ENCODE assay signal across 10 mouse cellular contexts in the genomic region with DNA sequence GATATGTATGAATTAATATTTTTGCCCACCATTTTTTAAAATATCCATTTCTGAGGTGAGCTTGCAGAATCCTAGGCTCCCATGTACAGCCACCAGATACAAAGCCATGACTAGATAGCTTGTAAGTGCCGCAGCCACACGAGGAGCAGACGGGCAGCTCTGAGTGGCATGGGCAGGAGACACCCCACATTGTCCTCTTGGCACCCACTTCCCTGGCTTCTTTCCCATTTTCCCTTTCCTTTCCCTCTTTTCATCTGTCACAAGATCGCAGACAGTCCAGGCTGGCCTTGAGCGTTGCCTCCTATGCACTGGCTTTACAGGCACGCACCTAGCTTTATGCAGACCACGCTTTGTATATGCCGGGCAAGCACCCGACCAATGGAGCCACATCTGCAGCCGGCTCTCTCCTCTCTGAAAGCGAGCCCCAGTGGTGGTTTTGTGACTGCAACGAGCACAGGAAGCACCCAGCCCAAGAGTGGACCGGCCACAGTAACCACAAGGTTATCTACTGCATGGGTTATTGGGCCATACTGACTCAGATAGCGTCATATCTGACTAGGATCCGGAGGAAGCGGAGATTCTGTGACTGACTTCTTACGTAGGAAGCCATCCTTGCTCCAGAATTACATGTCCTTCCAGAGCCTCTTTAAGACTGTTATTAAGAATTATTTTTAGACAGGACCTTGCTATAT.
A peak's percentile ranks its signal among the peaks of the same experiment; 100 is the strongest.
DNase-seq lines count a peak whose midpoint lies in the region; ATAC-seq and TF ChIP-seq lines count a peak whose summit lies in the region.
"Had no signal": no experiment of that assay in that cellular context is flagged by ENCODE, and none has a peak within 500 bp of the region (broad histone marks: within the 10 kb centered on the region; RNA-seq: fewer than 3 reads in every experiment).

No protein-coding gene starts in this region.

- H3K36me3 ChIP-seq in midbrain, embryonic 14.5 days (ENCODE audit: control insufficient read depth, insufficient read depth, low read length): no peaks in the 10 kb centered on the region
- H3K36me3 ChIP-seq in forebrain, postnatal 0 days (ENCODE audit: insufficient read depth): no peaks in the 10 kb centered on the region; the same call in 1 of the 2 replicates

- no peak overlapping the region for H3K4me3 ChIP-seq in midbrain, embryonic 14.5 days (replicated peaks; ENCODE audit: low read depth, low read length)
- no peak overlapping the region for H3K4me3 ChIP-seq in forebrain, postnatal 0 days (ENCODE audit: low read depth, low read length)
- H3K4me3 ChIP-seq: heart, adult 2 months had no signal

- no peaks in the 10 kb centered on the region for H3K4me1 ChIP-seq in midbrain, embryonic 14.5 days (ENCODE audit: control insufficient read depth, insufficient read depth, low read length)
- H3K4me1 ChIP-seq in forebrain, postnatal 0 days (ENCODE audit: insufficient read depth): no peaks in the 10 kb centered on the region

- no peaks in the 10 kb centered on the region for H3K9me3 ChIP-seq in midbrain, embryonic 14.5 days (ENCODE audit: control insufficient read depth, low read length)
- no peaks in the 10 kb centered on the region for H3K9me3 ChIP-seq in forebrain, postnatal 0 days (ENCODE audit: low read length)

- H3K4me2 ChIP-seq in midbrain, embryonic 14.5 days (ENCODE audit: low read length): no peak overlapping the region
- H3K4me2 ChIP-seq in forebrain, postnatal 0 days (ENCODE audit: low read depth): no peak overlapping the region

- no peak for TF ChIP-seq CTCF in forebrain, postnatal 0 days (IDR thresholded peaks at IDR 0.05; ENCODE audit: low read depth)

- no peak overlapping the region for H3K27ac ChIP-seq in midbrain, embryonic 14.5 days (replicated peaks; ENCODE audit: low read depth, low read length)
- H3K27ac ChIP-seq in forebrain, postnatal 0 days (ENCODE audit: low read depth, low read length): no peak overlapping the region
- H3K27ac ChIP-seq: heart, adult 2 months had no signal

- H3K9ac ChIP-seq in midbrain, embryonic 14.5 days (replicated peaks; ENCODE audit: low read length): no peak overlapping the region
- no peak overlapping the region for H3K9ac ChIP-seq in forebrain, postnatal 0 days

- 89% methylated on average over 17 of the region's 17 CpGs for WGBS in midbrain, embryonic 14.5 days
- 80% methylated on average over 17 of the region's 17 CpGs for WGBS in forebrain, postnatal 0 days

- no peaks in the 10 kb centered on the region for H3K27me3 ChIP-seq in midbrain, embryonic 14.5 days (ENCODE audit: control insufficient read depth, insufficient read depth, low read length)
- no peaks in the 10 kb centered on the region for H3K27me3 ChIP-seq in forebrain, postnatal 0 days (ENCODE audit: insufficient read depth, low read length)

- peak; percentile 25 for DNase-seq in CD4-positive, CD25-positive, alpha-beta regulatory T cell, adult 2 months (ENCODE audit: low read depth, low spot score)
- peak; percentile 36 for DNase-seq in adrenal gland, postnatal 25 days
- DNase-seq in midbrain, embryonic 14.5 days: no peak
- DNase-seq in heart, postnatal 10 days: no peak
- no peak for DNase-seq in forebrain, postnatal 0 days
- DNase-seq: kidney, adult 8-10 months had no signal

- no peak for ATAC-seq in CD4-positive, CD25-positive, alpha-beta regulatory T cell, adult 4 months
- peak; percentile 85 for ATAC-seq in common myeloid progenitor, adult 5-6 weeks (replicated peaks; ENCODE audit: low read depth, poor library complexity, severe bottlenecking)
- ATAC-seq in megakaryocyte progenitor cell, adult 5-6 weeks (replicated peaks; ENCODE audit: poor library complexity): peak; percentile 85
- ATAC-seq in midbrain, embryonic 14.5 days (ENCODE audit: low FRiP score, low TSS enrichment): no peak
- no peak for ATAC-seq in forebrain, postnatal 0 days

- intact Hi-C loops in heart, postnatal 10 days (cut with DNase I): no loop called here

Comparison
In these comparisons a context has a peak if more than half of its experiments do, and no peak if none do; other contexts are left out.
1. DNase-seq: peak in CD4-positive, CD25-positive, alpha-beta regulatory T cell, adult 2 months (single experiment) and adrenal gland, postnatal 25 days (single experiment); none in midbrain, embryonic 14.5 days (single experiment), heart, postnatal 10 days (0 of 2) and forebrain, postnatal 0 days (single experiment).
2. ATAC-seq: peak in common myeloid progenitor, adult 5-6 weeks (single experiment) and megakaryocyte progenitor cell, adult 5-6 weeks (single experiment); none in CD4-positive, CD25-positive, alpha-beta regulatory T cell, adult 4 months (single experiment), midbrain, embryonic 14.5 days (single experiment) and forebrain, postnatal 0 days (single experiment).